Mouse (Mus musculus) lung, postnatal 0 days (tissue): ENCODE measurements around the gene Ube2d3.

ENCODE experiments used
- CTCF ChIP-seq: IDR thresholded peaks from 2 replicates; pipeline ENCODE4 v1.5.1; 2016; ENCODE audit warnings: antibody characterized with exemption, mild to moderate bottlenecking
- EP300 ChIP-seq: IDR thresholded peaks from 2 replicates; pipeline ENCODE4 v1.6.1; 2016; ENCODE audit warnings: antibody characterized with exemption, mild to moderate bottlenecking, control low read depth

GRCm38 (mm10) chr3:135480767-135481166, 42.8 kb downstream of the Ube2d3 start:
- TF ChIP-seq CTCF = no peak
- TF ChIP-seq EP300 = no peak
